Mouse (Mus musculus): ENCODE results near the gene Pdia3. TPM values are rescaled to one million over a fixed set of nuclear protein-coding genes. Genes with fewer than 3 reads are reported as not detected.
"Not testable (repeated sequence)": the region's sequence is repeated elsewhere in the genome, so short reads cannot be mapped to it uniquely, and the experiment has no call there.

Pdia3 gene
- polyA plus RNA-seq, 1 experiment: 96.5 TPM

GRCm38 (mm10) chr2:121452990-121453389 lies 39.4 kb downstream of the Pdia3 start, which contains the start of gene Hypk:
Gene Hypk, plus strand, starts transcription at chr2:121453290.
- no peaks in the 10 kb centered on the region; the same call in 1 of the 2 replicates for H3K4me1 ChIP-seq (ENCODE audit: control insufficient read depth, insufficient read depth, low read length)
- no peak for DNase-seq
- no peak within 1 kb of the TSS for H3K27ac ChIP-seq (ENCODE audit: insufficient read depth, low read length)
- H3K4me3 ChIP-seq (replicated peaks; ENCODE audit: insufficient read depth, low read depth, low read length): no peak within 1 kb of the TSS
- WGBS: 80% methylated on average over 4 of the region's 4 CpGs
- no peaks in the 10 kb centered on the region for H3K27me3 ChIP-seq (ENCODE audit: control insufficient read depth, insufficient read depth, low read length)
- TF ChIP-seq CTCF (IDR thresholded peaks at IDR 0.05; ENCODE audit: borderline replicate concordance, insufficient read depth, low read depth, low read length) (no peak), POLR2A (IDR thresholded peaks at IDR 0.05; ENCODE audit: borderline replicate concordance, insufficient read depth, low read length) (no peak)

GRCm38 (mm10) chr2:121453917-121454316 lies 40.3 kb downstream of the Pdia3 start:
- no peak for DNase-seq
- H3K4me1 ChIP-seq (ENCODE audit: control insufficient read depth, insufficient read depth, low read length): no peaks in the 10 kb centered on the region; the same call in 1 of the 2 replicates
- 91% methylated on average over 6 of the region's 6 CpGs for WGBS
- no peak overlapping the region for H3K27ac ChIP-seq (ENCODE audit: insufficient read depth, low read length)
- H3K4me3 ChIP-seq (replicated peaks; ENCODE audit: insufficient read depth, low read depth, low read length): no peak overlapping the region
- no peaks in the 10 kb centered on the region for H3K27me3 ChIP-seq (ENCODE audit: control insufficient read depth, insufficient read depth, low read length)
- TF ChIP-seq POLR2A (IDR thresholded peaks at IDR 0.05; ENCODE audit: borderline replicate concordance, insufficient read depth, low read length): no peak
- TF ChIP-seq CTCF (IDR thresholded peaks at IDR 0.05; ENCODE audit: borderline replicate concordance, insufficient read depth, low read depth, low read length): no peak

- H3K4me1 ChIP-seq (ENCODE audit: control insufficient read depth, insufficient read depth, low read length): no peaks in the 10 kb centered on the region; the same call in 1 of the 2 replicates
- no peak overlapping the region for H3K4me3 ChIP-seq (replicated peaks; ENCODE audit: insufficient read depth, low read depth, low read length)
- 67% methylated on average over 5 of the region's 5 CpGs for WGBS
- no peak overlapping the region for H3K27ac ChIP-seq (ENCODE audit: insufficient read depth, low read length)
- DNase-seq: no peak
- TF ChIP-seq POLR2A (IDR thresholded peaks at IDR 0.05; ENCODE audit: borderline replicate concordance, insufficient read depth, low read length) (no peak), CTCF (IDR thresholded peaks at IDR 0.05; ENCODE audit: borderline replicate concordance, insufficient read depth, low read depth, low read length) (no peak)
- H3K27me3 ChIP-seq (ENCODE audit: control insufficient read depth, insufficient read depth, low read length): no peaks in the 10 kb centered on the region
Measured at GRCm38 (mm10) chr2:121455534-121455933, 42.0 kb downstream of the Pdia3 start.

- TF ChIP-seq POLR2A (IDR thresholded peaks at IDR 0.05; ENCODE audit: borderline replicate concordance, insufficient read depth, low read length) (peak; percentile 71; the same call in 1 of the 2 replicates), CTCF (IDR thresholded peaks at IDR 0.05; ENCODE audit: borderline replicate concordance, insufficient read depth, low read depth, low read length) (no peak)
- 4% methylated on average over 41 of the region's 41 CpGs for WGBS
- H3K4me3 ChIP-seq (replicated peaks; ENCODE audit: insufficient read depth, low read depth, low read length): peak within 1 kb of the TSS; percentile 99
- H3K27ac ChIP-seq (ENCODE audit: insufficient read depth, low read length): peak within 1 kb of the TSS; percentile 60
- no peaks in the 10 kb centered on the region for H3K27me3 ChIP-seq (ENCODE audit: control insufficient read depth, insufficient read depth, low read length)
- no peaks in the 10 kb centered on the region; the same call in 1 of the 2 replicates for H3K4me1 ChIP-seq (ENCODE audit: control insufficient read depth, insufficient read depth, low read length)
- peak; percentile 78 to 81 for DNase-seq
Measured at GRCm38 (mm10) chr2:121456692-121457642, 43.4 kb downstream of the Pdia3 start, which contains the start of gene Serinc4. Gene Serinc4, minus strand, starts transcription at chr2:121456781.

GRCm38 (mm10) chr2:121460071-121460470 lies 46.5 kb downstream of the Pdia3 start:
- Histone ChIP-seq H3K4me1 (ENCODE audit: control insufficient read depth, insufficient read depth, low read length) (no peaks in the 10 kb centered on the region; the same call in 1 of the 2 replicates), H3K27ac (ENCODE audit: insufficient read depth, low read length) (no peak overlapping the region), H3K4me3 (replicated peaks; ENCODE audit: insufficient read depth, low read depth, low read length) (no peak overlapping the region), H3K27me3 (ENCODE audit: control insufficient read depth, insufficient read depth, low read length) (no peaks in the 10 kb centered on the region)
- DNase-seq: no peak
- no peak for TF ChIP-seq CTCF (IDR thresholded peaks at IDR 0.05; ENCODE audit: borderline replicate concordance, insufficient read depth, low read depth, low read length)
- no peak for TF ChIP-seq POLR2A (IDR thresholded peaks at IDR 0.05; ENCODE audit: borderline replicate concordance, insufficient read depth, low read length)
- WGBS: 68% methylated on average over 2 of the region's 2 CpGs

- WGBS: 66% methylated on average over 2 of the region's 6 CpGs
- not testable (repeated sequence) for H3K4me3 ChIP-seq (replicated peaks; ENCODE audit: insufficient read depth, low read depth, low read length); H3K27ac ChIP-seq (ENCODE audit: insufficient read depth, low read length); DNase-seq; H3K4me1 ChIP-seq (ENCODE audit: control insufficient read depth, insufficient read depth, low read length); H3K27me3 ChIP-seq (ENCODE audit: control insufficient read depth, insufficient read depth, low read length)
Measured at GRCm38 (mm10) chr2:121468982-121469381, 55.4 kb downstream of the Pdia3 start.

- not testable (repeated sequence) for H3K27ac ChIP-seq (ENCODE audit: insufficient read depth, low read length); H3K27me3 ChIP-seq (ENCODE audit: control insufficient read depth, insufficient read depth, low read length); DNase-seq; H3K4me3 ChIP-seq (replicated peaks; ENCODE audit: insufficient read depth, low read depth, low read length); H3K4me1 ChIP-seq (ENCODE audit: control insufficient read depth, insufficient read depth, low read length)
- 93% methylated on average over 3 of the region's 3 CpGs for WGBS
Measured at GRCm38 (mm10) chr2:121472783-121473182, 59.2 kb downstream of the Pdia3 start.
